Mouse (Mus musculus): ENCODE measurements around the gene Tctn3.
A peak's percentile ranks its signal among the peaks of the same experiment; 100 is the strongest.

Tctn3 gene

GRCm38 (mm10) chr19:40555136-40555535 lies 56.9 kb downstream of the Tctn3 start:
- no peak for DNase-seq (ENCODE audit: low spot score in 2 of 2)

GRCm38 (mm10) chr19:40554343-40554742 lies 57.7 kb downstream of the Tctn3 start:
- no peak for DNase-seq (ENCODE audit: low spot score in 2 of 2)

GRCm38 (mm10) chr19:40553849-40554248 lies 58.2 kb downstream of the Tctn3 start:
- no peak for DNase-seq (ENCODE audit: low spot score in 2 of 2)

- DNase-seq (ENCODE audit: low spot score in 2 of 2), result peak; percentile 19 to 64
Measured at GRCm38 (mm10) chr19:40553014-40553789, 58.8 kb downstream of the Tctn3 start.

GRCm38 (mm10) chr19:40549516-40550135 lies 62.4 kb downstream of the Tctn3 start:
- DNase-seq (ENCODE audit: low spot score in 2 of 2), result no peak

GRCm38 (mm10) chr19:40548796-40549515 lies 63.1 kb downstream of the Tctn3 start:
- DNase-seq (ENCODE audit: low spot score in 2 of 2), result no peak

- no peak for DNase-seq (ENCODE audit: low spot score in 2 of 2)
Measured at GRCm38 (mm10) chr19:40548386-40548785, 63.6 kb downstream of the Tctn3 start.
